ENCODE assay signal across 21 mouse cellular contexts in genomic region chr17:32013659-32014058, GRCm38 (mm10). TPM values are rescaled to one million over a fixed set of nuclear protein-coding genes. Genes with fewer than 3 reads are reported as not detected.
A peak's percentile ranks its signal among the peaks of the same experiment; 100 is the strongest.
DNase-seq lines count a peak whose midpoint lies in the region; ATAC-seq lines count a peak whose summit lies in the region.
"Had no signal": no experiment of that assay in that cellular context is flagged by ENCODE, and none has a peak within 500 bp of the region (broad histone marks: within the 10 kb centered on the region; RNA-seq: fewer than 3 reads in every experiment).

No protein-coding gene starts in this region.

- no peaks in the 10 kb centered on the region for H3K4me1 ChIP-seq in liver, embryonic 12.5 days
- no peaks in the 10 kb centered on the region for H3K4me1 ChIP-seq in liver, embryonic 11.5 days (replicated peaks; ENCODE audit: control insufficient read depth, insufficient read depth, low read length)
- no peaks in the 10 kb centered on the region; the same call in 1 of the 2 replicates for H3K4me1 ChIP-seq in lung, embryonic 16.5 days (replicated peaks; ENCODE audit: control insufficient read depth, insufficient read depth, low read length)
- H3K4me1 ChIP-seq in stomach, embryonic 16.5 days (ENCODE audit: control insufficient read depth, insufficient read depth, low read length): 0 out of 2 replicates have a peak, but pooled peaks cover 7% of the 10 kb centered on the region
- H3K4me1 ChIP-seq: embryonic facial prominence, embryonic 12.5 days; hindbrain, embryonic 12.5 days had no signal

- H3K27me3 ChIP-seq in liver, embryonic 12.5 days (replicated peaks): no peaks in the 10 kb centered on the region
- no peaks in the 10 kb centered on the region for H3K27me3 ChIP-seq in liver, embryonic 11.5 days (replicated peaks; ENCODE audit: control insufficient read depth, insufficient read depth, low read length)
- H3K27me3 ChIP-seq in lung, embryonic 16.5 days (ENCODE audit: control insufficient read depth, insufficient read depth, low read depth, low read length): no peaks in the 10 kb centered on the region
- H3K27me3 ChIP-seq in stomach, embryonic 16.5 days (ENCODE audit: control insufficient read depth, insufficient read depth, low read length): no peaks in the 10 kb centered on the region
- H3K27me3 ChIP-seq: embryonic facial prominence, embryonic 12.5 days; hindbrain, embryonic 12.5 days; Patski had no signal

- no peaks in the 10 kb centered on the region for H3K36me3 ChIP-seq in liver, embryonic 12.5 days
- H3K36me3 ChIP-seq in liver, embryonic 11.5 days (ENCODE audit: control insufficient read depth, insufficient read depth, low read length): no peaks in the 10 kb centered on the region
- H3K36me3 ChIP-seq in lung, embryonic 16.5 days (ENCODE audit: control insufficient read depth, insufficient read depth, low read length): no peaks in the 10 kb centered on the region
- H3K36me3 ChIP-seq in stomach, embryonic 16.5 days (ENCODE audit: control insufficient read depth, insufficient read depth, low read length): no peaks in the 10 kb centered on the region
- H3K36me3 ChIP-seq: embryonic facial prominence, embryonic 12.5 days; heart, embryonic 10.5 days; hindbrain, embryonic 12.5 days had no signal

- H3K4me2 ChIP-seq in liver, embryonic 12.5 days: no peak overlapping the region
- H3K4me2 ChIP-seq in liver, embryonic 11.5 days: no peak overlapping the region
- no peak overlapping the region for H3K4me2 ChIP-seq in lung, embryonic 16.5 days (ENCODE audit: low read depth, low read length)
- H3K4me2 ChIP-seq in stomach, embryonic 16.5 days (ENCODE audit: low read depth, low read length): no peak overlapping the region
- H3K4me2 ChIP-seq: embryonic facial prominence, embryonic 12.5 days; hindbrain, embryonic 12.5 days had no signal

- no peak overlapping the region for H3K27ac ChIP-seq in liver, embryonic 12.5 days
- no peak overlapping the region for H3K27ac ChIP-seq in liver, embryonic 11.5 days (ENCODE audit: low read depth, low read length)
- 0 out of 2 replicates have a peak overlapping the region, but pooled peaks have one; percentile 5 for H3K27ac ChIP-seq in lung, embryonic 16.5 days (ENCODE audit: low read length)
- H3K27ac ChIP-seq in stomach, embryonic 16.5 days (ENCODE audit: low read length): peak overlapping the region; percentile 9; the same call in 1 of the 2 replicates
- H3K27ac ChIP-seq: embryonic facial prominence, embryonic 12.5 days; hindbrain, embryonic 12.5 days had no signal

- H3K4me3 ChIP-seq in liver, embryonic 12.5 days: no peak overlapping the region
- no peak overlapping the region for H3K4me3 ChIP-seq in liver, embryonic 11.5 days (ENCODE audit: low read depth, low read length)
- H3K4me3 ChIP-seq in lung, embryonic 16.5 days (ENCODE audit: low read length): no peak overlapping the region
- H3K4me3 ChIP-seq in stomach, embryonic 16.5 days (replicated peaks; ENCODE audit: low read length): no peak overlapping the region
- H3K4me3 ChIP-seq: embryonic facial prominence, embryonic 12.5 days; heart, embryonic 10.5 days; hindbrain, embryonic 12.5 days had no signal

- peak; percentile 65 for ATAC-seq in liver, embryonic 12.5 days
- no peak for ATAC-seq in liver, embryonic 11.5 days (replicated peaks; ENCODE audit: low FRiP score)
- ATAC-seq in lung, embryonic 16.5 days (ENCODE audit: low read depth): peak; percentile 56; the same call in 1 of the 2 replicates
- ATAC-seq in stomach, embryonic 16.5 days (ENCODE audit: insufficient read depth, low FRiP score): peak; percentile 59; the same call in 1 of the 2 replicates
- ATAC-seq in monocyte, adult 5-6 weeks (replicated peaks; ENCODE audit: insufficient number of reproducible peaks, low FRiP score, low TSS enrichment, poor library complexity, severe bottlenecking): no peak
- ATAC-seq: activated CD4-positive, CD25-positive, alpha-beta regulatory T cell, adult 4 months; forebrain, embryonic 16.5 days; hindbrain, embryonic 16.5 days; Patski had no signal

- no peaks in the 10 kb centered on the region for H3K9me3 ChIP-seq in liver, embryonic 12.5 days (replicated peaks)
- no peaks in the 10 kb centered on the region for H3K9me3 ChIP-seq in liver, embryonic 11.5 days (ENCODE audit: control insufficient read depth, low read length)
- no peaks in the 10 kb centered on the region for H3K9me3 ChIP-seq in lung, embryonic 16.5 days (ENCODE audit: control insufficient read depth, low read length)
- no peaks in the 10 kb centered on the region for H3K9me3 ChIP-seq in stomach, embryonic 16.5 days (replicated peaks; ENCODE audit: control insufficient read depth, low read length)
- H3K9me3 ChIP-seq: embryonic facial prominence, embryonic 12.5 days; heart, embryonic 10.5 days; hindbrain, embryonic 12.5 days had no signal

- no peak for DNase-seq in liver, embryonic 11.5 days (ENCODE audit: low spot score)
- no peak for DNase-seq in lung, postnatal 4 days
- DNase-seq: adrenal gland, postnatal 14 days; cerebellum, adult 11-12 months; cerebellum, adult 9-10 months; cerebellum, postnatal 25 days; gastrocnemius, postnatal 25 days; heart, postnatal 10 days; heart, postnatal 4 days had no signal

- no peak overlapping the region for H3K9ac ChIP-seq in liver, embryonic 12.5 days
- H3K9ac ChIP-seq in liver, embryonic 11.5 days (ENCODE audit: low read depth, low read length): no peak overlapping the region
- no peak overlapping the region for H3K9ac ChIP-seq in lung, embryonic 16.5 days (ENCODE audit: low read length)
- H3K9ac ChIP-seq in stomach, embryonic 16.5 days (ENCODE audit: low read length): no peak overlapping the region
- H3K9ac ChIP-seq: embryonic facial prominence, embryonic 12.5 days; hindbrain, embryonic 12.5 days had no signal

RNA-seq across cellular contexts. Expression of gene Rrp1b, which starts 22.2 kb away (rescaled TPM):
- 51.6 and 51.7 TPM in 2 replicates for polyA plus RNA-seq in liver, embryonic 12.5 days (2016; fragmentation: Nextera tagmentation; extraction: Ambion mirVana)
- 72.7 and 75.2 TPM in 2 replicates for polyA plus RNA-seq in liver, embryonic 11.5 days (2014; fragmentation: Nextera tagmentation; extraction: Ambion mirVana)
- 53.4 and 58.5 TPM in 2 replicates for polyA plus RNA-seq in lung, embryonic 16.5 days (2015; fragmentation: Nextera tagmentation; extraction: Ambion mirVana)
- polyA plus RNA-seq in stomach, embryonic 16.5 days (2015; fragmentation: Nextera tagmentation; extraction: Ambion mirVana): 40.1 and 42.6 TPM in 2 replicates
- 45.7 to 57.2 TPM (median 48.0 TPM) in 3 replicates for total RNA-seq in monocyte, adult 5-6 weeks (2017)

RNA-seq across cellular contexts. Expression of gene Hsf2bp, which starts 22.5 kb away (rescaled TPM):
- 0.13 and 0.14 TPM in 2 replicates for polyA plus RNA-seq in liver, embryonic 12.5 days (2016; fragmentation: Nextera tagmentation; extraction: Ambion mirVana)
- 0.40 and 0.64 TPM in 2 replicates for polyA plus RNA-seq in liver, embryonic 11.5 days (2014; fragmentation: Nextera tagmentation; extraction: Ambion mirVana)
- 0.57 and 0.87 TPM in 2 replicates for polyA plus RNA-seq in lung, embryonic 16.5 days (2015; fragmentation: Nextera tagmentation; extraction: Ambion mirVana)
- 0.07 and 0.45 TPM in 2 replicates for polyA plus RNA-seq in stomach, embryonic 16.5 days (2015; fragmentation: Nextera tagmentation; extraction: Ambion mirVana)
- total RNA-seq in monocyte, adult 5-6 weeks (2017): not detected in 3 replicates
- total RNA-seq: granulocyte monocyte progenitor cell, adult 5-6 weeks had no signal

Comparison
In these comparisons a context has a peak if more than half of its experiments do, and no peak if none do; other contexts are left out.
1. ATAC-seq: peak in liver, embryonic 12.5 days (single experiment), lung, embryonic 16.5 days (single experiment) and stomach, embryonic 16.5 days (single experiment); none in liver, embryonic 11.5 days (single experiment) and monocyte, adult 5-6 weeks (single experiment).
2. H3K27ac ChIP-seq: peak in lung, embryonic 16.5 days (single experiment) and stomach, embryonic 16.5 days (single experiment); none in liver, embryonic 12.5 days (single experiment) and liver, embryonic 11.5 days (single experiment).